Mouse (Mus musculus): ENCODE measurements around the gene Ift122.

DNA sequence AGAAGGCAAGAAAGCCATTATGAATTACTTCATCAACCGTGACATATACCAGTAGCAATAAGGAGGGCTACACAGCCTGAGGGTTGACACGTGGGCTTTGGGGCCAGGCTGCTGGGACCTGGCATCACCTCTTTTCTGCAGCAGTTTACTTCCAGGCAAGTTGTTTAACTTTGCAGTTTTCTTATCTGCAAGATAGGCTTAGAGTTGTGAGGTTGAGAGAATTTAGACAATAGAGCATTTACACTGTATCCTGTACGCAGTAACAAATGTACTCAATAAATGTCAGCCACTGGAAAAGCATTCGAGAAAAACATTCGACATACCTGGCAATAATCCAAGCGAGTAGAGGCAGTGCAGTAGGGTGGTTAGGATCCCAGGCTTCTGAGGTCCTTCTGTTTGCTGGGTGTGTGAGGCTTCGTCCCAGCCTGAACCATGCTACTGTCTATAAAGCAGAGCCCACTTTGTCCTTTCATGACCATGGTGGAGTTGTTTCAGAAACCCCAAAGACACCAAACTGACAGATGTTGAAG is 6.8 kb downstream of the Ift122 start:
- TF ChIP-seq POLR2A (IDR thresholded peaks at IDR 0.05; ENCODE audit: low read depth, low read length), result no peak
- no peak for TF ChIP-seq CTCF (IDR thresholded peaks at IDR 0.05; ENCODE audit: extremely low read depth, insufficient read length, insufficient replicate concordance, low read depth, low read length)

All from small intestine, adult 2 months (tissue).